Mouse (Mus musculus) limb, embryonic 12.5 days (tissue): Measurements from ENCODE around the gene D5Ertd579e. TPM values are rescaled to one million over a fixed set of nuclear protein-coding genes. Genes with fewer than 3 reads are reported as not detected.

Experiments used
- ATAC-seq: fragments of 200-750 bp; cut with Nextera tagmentation; 2 replicates; pipeline ENCODE4 v1.8.0; 2017; ENCODE audit warnings: low read depth, moderate TSS enrichment; ENCODE audit not compliant: insufficient number of reproducible peaks, insufficient read depth, low FRiP score, low TSS enrichment
- H3K27ac ChIP-seq: fragments of 300-500 bp; sonication (generic); 2 replicates; pipeline ENCODE4 v1.5.1; 2016; ENCODE audit warnings: mild to moderate bottlenecking, moderate library complexity
- H3K27me3 ChIP-seq: fragments of 300-500 bp; sonication (generic); 2 replicates; pipeline ENCODE4 v1.6.1; 2016; ENCODE audit warnings: mild to moderate bottlenecking, moderate library complexity
- H3K36me3 ChIP-seq: fragments of 300-500 bp; sonication (generic); 2 replicates; pipeline ENCODE4 v1.6.1; 2016; ENCODE audit warnings: mild to moderate bottlenecking, moderate library complexity
- H3K4me1 ChIP-seq: fragments of 300-500 bp; sonication (generic); replicated peaks from 2 replicates; pipeline ENCODE4 v1.6.1; 2016
- H3K4me2 ChIP-seq: fragments of 300-500 bp; sonication (generic); 2 replicates; pipeline ENCODE4 v1.6.1; 2016; ENCODE audit warnings: mild to moderate bottlenecking, moderate library complexity
- H3K4me3 ChIP-seq: fragments of 300-500 bp; sonication (generic); replicated peaks from 2 replicates; pipeline ENCODE4 v1.5.1; 2016; ENCODE audit warnings: mild to moderate bottlenecking
- H3K9ac ChIP-seq: fragments of 300-500 bp; sonication (generic); replicated peaks from 2 replicates; pipeline ENCODE4 v1.6.1; 2016; ENCODE audit warnings: mild to moderate bottlenecking, moderate library complexity
- H3K9me3 ChIP-seq: fragments of 300-500 bp; sonication (generic); 2 replicates; pipeline ENCODE4 v1.6.1; 2016; ENCODE audit warnings: mild to moderate bottlenecking, moderate library complexity
- WGBS: fragments of 180-500 bp; shearing (Covaris S2); methylation state at CpG from one replicate; pipeline ENCODE4 v1.1.7; 2016; 5-methylcytosine and 5-hydroxymethylcytosine counted together
- polyA plus RNA-seq: library from polyadenylated mRNA; unstranded; fragments of >200 nt; fragmentation: Nextera tagmentation; extraction: Ambion mirVana; gene quantifications from 2 replicates; pipeline ENCODE4 v1.2.1, GENCODE M21; 2016

D5Ertd579e gene
- polyA plus RNA-seq, 1 experiment from 2014 or later, result 28.6 TPM

DNA sequence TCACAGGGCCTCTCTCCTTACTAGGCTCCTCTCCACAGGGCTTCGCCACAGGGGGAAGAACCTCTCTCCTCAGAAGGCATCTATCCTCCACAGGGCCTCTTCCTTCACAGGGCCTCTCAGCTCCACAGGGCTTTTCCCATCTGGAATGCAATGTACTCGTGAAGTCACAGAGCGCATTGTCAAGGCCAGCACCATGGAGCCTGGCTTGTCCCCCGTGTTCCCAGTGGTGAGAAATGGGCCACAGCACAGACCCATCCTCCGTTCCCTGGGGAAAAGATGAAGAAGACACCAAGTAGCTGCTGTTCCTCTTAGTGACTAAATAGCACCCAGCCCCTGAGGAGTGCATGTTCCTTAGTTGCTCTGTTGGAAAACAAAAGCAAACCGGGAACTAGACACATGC lies 8.9 kb upstream of the D5Ertd579e start:
- H3K36me3 ChIP-seq, result no peaks in the 10 kb centered on the region
- H3K27ac ChIP-seq, result no peak overlapping the region
- no peaks in the 10 kb centered on the region for H3K27me3 ChIP-seq
- 76% methylated on average over 6 of the region's 6 CpGs for WGBS
- H3K9ac ChIP-seq, result no peak overlapping the region
- no peak overlapping the region for H3K4me3 ChIP-seq
- H3K4me1 ChIP-seq, result no peaks in the 10 kb centered on the region
- H3K9me3 ChIP-seq, result no peaks in the 10 kb centered on the region
- no peak for ATAC-seq
- H3K4me2 ChIP-seq, result no peak overlapping the region

DNA sequence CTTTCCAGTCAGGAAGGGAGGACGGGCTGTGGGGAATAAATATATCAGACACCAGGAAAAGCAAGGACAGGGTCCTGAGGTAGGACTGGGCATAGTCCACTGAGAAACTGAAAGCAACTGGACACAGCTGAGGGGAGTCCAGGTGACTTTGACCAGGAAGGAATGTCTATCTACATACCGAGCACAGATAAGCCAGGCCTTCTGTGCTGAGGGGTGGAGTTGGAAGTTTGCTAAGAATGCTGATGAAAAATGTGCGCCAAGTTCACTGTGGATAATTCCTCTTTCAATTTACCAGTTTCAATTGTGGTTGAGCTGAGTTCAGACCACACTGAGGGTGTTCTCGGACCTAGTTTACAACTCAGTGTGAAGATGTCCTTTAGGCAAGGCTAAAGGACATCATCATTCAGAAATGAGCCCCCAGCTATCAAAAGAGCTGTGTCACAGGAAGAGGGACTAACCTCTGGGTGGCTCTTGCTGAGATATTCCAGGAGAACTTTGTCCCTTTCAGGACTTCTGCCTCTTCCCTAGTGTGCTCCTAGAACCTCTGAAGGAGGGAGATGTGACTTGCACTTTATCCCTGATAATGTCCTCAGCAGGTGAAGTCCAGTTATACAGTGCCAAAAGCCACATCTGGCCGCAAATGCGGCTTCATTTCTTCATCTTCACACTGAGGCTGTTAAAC lies 5.3 kb upstream of the D5Ertd579e start:
- no peak for ATAC-seq
- Histone ChIP-seq H3K27ac (no peak overlapping the region), H3K4me1 (no peaks in the 10 kb centered on the region), H3K4me2 (no peak overlapping the region), H3K4me3 (no peak overlapping the region), H3K36me3 (no peaks in the 10 kb centered on the region), H3K9ac (no peak overlapping the region), H3K27me3 (no peaks in the 10 kb centered on the region), H3K9me3 (no peaks in the 10 kb centered on the region)
- WGBS, result 78% methylated on average over 6 of the region's 6 CpGs

GRCm38 (mm10) chr5:36698689-36699088 lies 2.9 kb upstream of the D5Ertd579e start:
- WGBS, result 70% methylated on average over 5 of the region's 5 CpGs
- H3K36me3 ChIP-seq, result no peaks in the 10 kb centered on the region

DNA sequence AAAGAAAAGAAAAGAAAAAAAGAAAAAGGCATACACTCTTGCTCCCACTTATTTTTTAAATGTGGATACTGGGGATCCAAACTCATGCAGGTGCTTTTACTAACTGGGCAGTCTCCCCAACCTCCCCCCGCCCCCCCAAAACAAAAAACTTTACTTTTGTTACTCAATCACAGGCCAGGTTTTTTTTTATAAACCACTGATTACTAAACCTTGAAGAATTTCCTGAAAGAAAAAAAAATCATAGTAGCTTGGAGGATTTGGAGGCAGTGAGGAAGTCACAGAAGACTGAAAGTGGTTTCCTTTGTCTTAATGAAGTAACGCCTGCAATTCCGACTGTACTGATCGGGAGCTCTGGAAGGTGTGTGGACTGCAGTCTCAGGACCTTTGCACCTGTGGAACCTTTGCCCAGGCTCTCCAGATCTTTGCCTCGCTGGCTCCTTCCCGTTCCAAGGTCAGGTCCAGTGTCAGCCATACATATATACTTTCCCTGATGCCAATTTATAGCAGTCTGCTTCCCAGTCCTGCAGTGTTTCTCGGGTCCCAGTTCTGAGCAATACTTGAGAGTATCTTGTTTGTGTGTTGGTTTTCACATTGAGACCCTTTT lies 2.3 kb upstream of the D5Ertd579e start:
- H3K4me3 ChIP-seq, result no peak overlapping the region
- H3K9me3 ChIP-seq, result no peaks in the 10 kb centered on the region
- H3K36me3 ChIP-seq, result no peaks in the 10 kb centered on the region
- 80% methylated on average over 7 of the region's 7 CpGs for WGBS
- H3K4me2 ChIP-seq, result no peak overlapping the region
- no peak overlapping the region for H3K27ac ChIP-seq
- no peak overlapping the region for H3K9ac ChIP-seq
- ATAC-seq, result no peak
- no peaks in the 10 kb centered on the region for H3K27me3 ChIP-seq
- peaks cover 11% of the 10 kb centered on the region for H3K4me1 ChIP-seq

More at GRCm38 (mm10) chr5:36698689-36699088, 2.9 kb upstream of the D5Ertd579e start:
- H3K27me3 ChIP-seq, result no peaks in the 10 kb centered on the region
- no peak for ATAC-seq
- H3K9ac ChIP-seq, result no peak overlapping the region
- no peak overlapping the region for H3K27ac ChIP-seq
- H3K4me3 ChIP-seq, result no peak overlapping the region
- H3K9me3 ChIP-seq, result no peaks in the 10 kb centered on the region
- H3K4me2 ChIP-seq, result no peak overlapping the region
- peaks cover 6% of the 10 kb centered on the region for H3K4me1 ChIP-seq

GRCm38 (mm10) chr5:36696504-36697300 lies 878 bp upstream of the D5Ertd579e start:
- peak overlapping the region; percentile 84 for H3K4me2 ChIP-seq
- H3K9me3 ChIP-seq, result no peaks in the 10 kb centered on the region
- H3K4me1 ChIP-seq, result peaks cover 11% of the 10 kb centered on the region
- H3K36me3 ChIP-seq, result no peaks in the 10 kb centered on the region
- no peak overlapping the region for H3K9ac ChIP-seq
- WGBS, result 73% methylated on average over 11 of the region's 11 CpGs
- no peaks in the 10 kb centered on the region for H3K27me3 ChIP-seq
- H3K4me3 ChIP-seq, result no peak overlapping the region
- ATAC-seq, result no peak
- H3K27ac ChIP-seq, result no peak overlapping the region

- H3K27me3 ChIP-seq, result no peaks in the 10 kb centered on the region
- WGBS, result 6% methylated on average over 14 of the region's 14 CpGs
- ATAC-seq, result no peak
- H3K4me2 ChIP-seq, result peak overlapping the region; percentile 84
- peak overlapping the region; percentile 96 for H3K9ac ChIP-seq
- H3K36me3 ChIP-seq, result no peaks in the 10 kb centered on the region
- H3K27ac ChIP-seq, result peak overlapping the region; percentile 95
- no peaks in the 10 kb centered on the region for H3K9me3 ChIP-seq
- peak overlapping the region; percentile 83 for H3K4me3 ChIP-seq
- H3K4me1 ChIP-seq, result peaks cover 11% of the 10 kb centered on the region
These were observed 819 bp downstream of the D5Ertd579e start for GRCm38 (mm10) chr5:36695005-36695404.

DNA sequence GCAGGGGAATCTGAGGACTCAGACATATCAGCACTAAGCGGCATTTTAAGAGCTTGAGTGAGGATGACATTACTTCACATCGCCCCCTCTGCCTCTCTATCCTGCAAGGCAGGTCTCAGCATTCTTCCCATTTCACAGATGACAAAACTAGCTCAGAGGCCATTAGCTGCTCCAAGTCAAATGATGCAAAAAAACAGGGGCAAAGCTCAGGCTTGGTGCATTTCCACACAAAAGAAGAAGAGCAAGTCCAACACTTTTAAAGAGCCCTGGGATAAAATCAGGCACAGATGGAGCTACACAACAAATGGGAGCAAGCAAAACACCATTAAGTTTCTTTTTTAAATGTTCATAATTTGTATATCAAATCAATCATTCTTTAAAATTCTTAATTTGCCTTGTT lies 2.2 kb downstream of the D5Ertd579e start:
- H3K9me3 ChIP-seq, result no peaks in the 10 kb centered on the region
- H3K4me1 ChIP-seq, result peaks cover 11% of the 10 kb centered on the region
- H3K27ac ChIP-seq, result no peak overlapping the region
- no peak overlapping the region for H3K9ac ChIP-seq
- no peaks in the 10 kb centered on the region for H3K36me3 ChIP-seq
- WGBS, result 95% methylated on average over 2 of the region's 2 CpGs
- no peak overlapping the region for H3K4me3 ChIP-seq
- no peak for ATAC-seq
- no peaks in the 10 kb centered on the region for H3K27me3 ChIP-seq
- 0 out of 2 replicates have a peak overlapping the region, but pooled peaks have one; percentile 10 for H3K4me2 ChIP-seq

DNA sequence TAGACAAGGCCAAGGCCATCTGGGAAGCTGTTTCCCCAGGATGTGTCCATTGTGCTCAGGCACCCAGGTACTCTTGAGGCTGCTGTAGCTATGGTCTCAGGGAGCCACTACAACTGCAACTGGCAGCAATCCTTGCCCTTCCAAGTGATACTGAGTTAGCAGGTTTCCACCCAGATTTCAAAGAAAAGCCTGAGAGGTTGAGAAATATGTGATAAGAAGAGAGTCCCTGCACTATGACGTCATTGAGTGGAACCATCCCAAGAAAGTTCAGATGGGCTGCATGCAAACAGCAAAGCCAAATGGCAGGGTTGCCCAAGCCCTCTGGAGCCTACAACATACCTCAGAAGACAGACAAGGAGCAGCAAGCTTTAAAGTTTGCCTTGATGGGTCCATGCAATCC lies 4.4 kb downstream of the D5Ertd579e start:
- 94% methylated on average over 1 of the region's 1 CpGs for WGBS
- no peak for ATAC-seq
- Histone ChIP-seq H3K4me1 (peaks cover 11% of the 10 kb centered on the region), H3K4me2 (no peak overlapping the region), H3K27me3 (no peaks in the 10 kb centered on the region), H3K27ac (no peak overlapping the region), H3K4me3 (no peak overlapping the region), H3K9me3 (0 out of 2 replicates have a peak, but pooled peaks cover 10% of the 10 kb centered on the region), H3K36me3 (peaks cover 15% of the 10 kb centered on the region), H3K9ac (no peak overlapping the region)

GRCm38 (mm10) chr5:36685170-36685569 lies 10.7 kb downstream of the D5Ertd579e start:
- 85% methylated on average over 4 of the region's 4 CpGs for WGBS

GRCm38 (mm10) chr5:36683586-36683985 lies 12.2 kb downstream of the D5Ertd579e start:
- Histone ChIP-seq H3K36me3 (peaks cover 15% of the 10 kb centered on the region), H3K27me3 (no peaks in the 10 kb centered on the region), H3K27ac (no peak overlapping the region), H3K9me3 (0 out of 2 replicates have a peak, but pooled peaks cover 10% of the 10 kb centered on the region), H3K4me2 (no peak overlapping the region), H3K4me1 (peaks cover 15% of the 10 kb centered on the region), H3K4me3 (no peak overlapping the region), H3K9ac (no peak overlapping the region)
- ATAC-seq, result no peak
- 84% methylated on average over 1 of the region's 1 CpGs for WGBS

More at GRCm38 (mm10) chr5:36685170-36685569, 10.7 kb downstream of the D5Ertd579e start:
- H3K27me3 ChIP-seq, result no peaks in the 10 kb centered on the region
- no peak for ATAC-seq
- H3K9ac ChIP-seq, result no peak overlapping the region
- H3K4me2 ChIP-seq, result no peak overlapping the region
- H3K36me3 ChIP-seq, result peaks cover 15% of the 10 kb centered on the region
- no peak overlapping the region for H3K4me3 ChIP-seq
- 0 out of 2 replicates have a peak, but pooled peaks cover 10% of the 10 kb centered on the region for H3K9me3 ChIP-seq
- H3K4me1 ChIP-seq, result peaks cover under 1% of the 10 kb centered on the region; the same call in 1 of the 2 replicates
- no peak overlapping the region for H3K27ac ChIP-seq

GRCm38 (mm10) chr5:36681219-36681618 lies 14.6 kb downstream of the D5Ertd579e start:
- H3K4me3 ChIP-seq, result no peak overlapping the region
- H3K36me3 ChIP-seq, result no peaks in the 10 kb centered on the region
- no peaks in the 10 kb centered on the region for H3K9me3 ChIP-seq
- ATAC-seq, result no peak
- no peak overlapping the region for H3K27ac ChIP-seq
- peaks cover 16% of the 10 kb centered on the region for H3K4me1 ChIP-seq
- no peaks in the 10 kb centered on the region for H3K27me3 ChIP-seq
- no peak overlapping the region for H3K4me2 ChIP-seq
- no peak overlapping the region for H3K9ac ChIP-seq
